Mouse (Mus musculus) myocyte (in vitro differentiated cells): ENCODE data around the gene Slc37a1.

ENCODE experiments used
- CEBPB ChIP-seq: IDR thresholded peaks from 2 replicates; pipeline ENCODE4 v1.6.1; 2011; ENCODE audit warnings: mild to moderate bottlenecking, moderate library complexity; ENCODE audit not compliant: poor library complexity, insufficient read depth, severe bottlenecking
- MAX ChIP-seq: IDR thresholded peaks from one replicate; pipeline ENCODE4 v1.6.1; 2011; ENCODE audit warnings: low read depth, mild to moderate bottlenecking, control low read depth
- POLR2A ChIP-seq: IDR thresholded peaks from one replicate; pipeline ENCODE4 v1.6.1; 2011; ENCODE audit warnings: low read depth, mild to moderate bottlenecking, control low read depth, moderate library complexity; ENCODE audit not compliant: insufficient read length
- POLR2AphosphoS2 ChIP-seq: IDR thresholded peaks from one replicate; pipeline ENCODE4 v1.6.1; 2011; ENCODE audit warnings: low read depth, control low read depth; ENCODE audit not compliant: insufficient read length
- SRF ChIP-seq: IDR thresholded peaks from one replicate; pipeline ENCODE4 v1.6.1; 2011; ENCODE audit warnings: low read depth; ENCODE audit not compliant: control insufficient read depth, insufficient read length
- TCF12 ChIP-seq: IDR thresholded peaks from one replicate; pipeline ENCODE4 v1.6.1; 2011; ENCODE audit warnings: mild to moderate bottlenecking, control low read depth; ENCODE audit not compliant: poor library complexity, insufficient read depth, severe bottlenecking
- USF1 ChIP-seq: IDR thresholded peaks from one replicate; pipeline ENCODE4 v1.6.1; 2011; ENCODE audit warnings: low read depth, mild to moderate bottlenecking, control low read depth, moderate library complexity

GRCm38 (mm10) chr17:31267603-31268002 lies 19.0 kb upstream of the Slc37a1 start:
- no peak for TF ChIP-seq MAX
- no peak for TF ChIP-seq CEBPB
- TF ChIP-seq POLR2A: no peak
- no peak for TF ChIP-seq SRF
- TF ChIP-seq POLR2AphosphoS2: no peak
- no peak for TF ChIP-seq USF1
- TF ChIP-seq TCF12: no peak
